Mouse (Mus musculus): Measurements from ENCODE around the gene Sync. TPM values are rescaled to one million over a fixed set of nuclear protein-coding genes. Genes with fewer than 3 reads are reported as not detected.

The Sync gene
- polyA plus RNA-seq, 1 experiment from 2014 or later: 2.3 TPM

Small RNA genes lying within 50 kb of the gene (microRNA-seq; reads per million reads assigned to microRNA genes)
- not detected for gene Gm22994

Other genes with a start within 250 kb of the Sync start
- gene Rnf19b, start 229.3 kb upstream of the Sync start, polyA plus RNA-seq (2015; fragmentation: Nextera tagmentation; extraction: Ambion mirVana): 5.4 and 7.7 TPM in 2 replicates
- 0.35 and 1.6 TPM in 2 replicates for gene Tmem54, start 182.1 kb upstream of the Sync start, polyA plus RNA-seq (2015; fragmentation: Nextera tagmentation; extraction: Ambion mirVana)
- 0.68 and 1.2 TPM in 2 replicates for gene Hpca, start 165.6 kb upstream of the Sync start, polyA plus RNA-seq (2015; fragmentation: Nextera tagmentation; extraction: Ambion mirVana)
- 12.2 and 12.3 TPM in 2 replicates for gene Fndc5, start 150.6 kb upstream of the Sync start, polyA plus RNA-seq (2015; fragmentation: Nextera tagmentation; extraction: Ambion mirVana)
- gene S100pbp, start 97.9 kb upstream of the Sync start, polyA plus RNA-seq (2015; fragmentation: Nextera tagmentation; extraction: Ambion mirVana): 10.8 and 13.2 TPM in 2 replicates
- 40.8 and 48.8 TPM in 2 replicates for gene Yars, start 97.9 kb upstream of the Sync start, polyA plus RNA-seq (2015; fragmentation: Nextera tagmentation; extraction: Ambion mirVana)
- 1.4 and 3.1 TPM in 2 replicates for gene C77080, start 26.2 kb upstream of the Sync start, polyA plus RNA-seq (2015; fragmentation: Nextera tagmentation; extraction: Ambion mirVana)
- gene Rbbp4, start 47.8 kb downstream of the Sync start, polyA plus RNA-seq (2015; fragmentation: Nextera tagmentation; extraction: Ambion mirVana): 262 and 276 TPM in 2 replicates
- gene Zbtb8os, start 48.1 kb downstream of the Sync start, polyA plus RNA-seq (2015; fragmentation: Nextera tagmentation; extraction: Ambion mirVana): 33.1 and 43.1 TPM in 2 replicates
- gene Zbtb8a, start 90.5 kb downstream of the Sync start, polyA plus RNA-seq (2015; fragmentation: Nextera tagmentation; extraction: Ambion mirVana): 11.0 and 13.1 TPM in 2 replicates
- 5.8 and 6.2 TPM in 2 replicates for gene Zbtb8b, start 153.2 kb downstream of the Sync start, polyA plus RNA-seq (2015; fragmentation: Nextera tagmentation; extraction: Ambion mirVana)
- gene Bsdc1, start 174.0 kb downstream of the Sync start, polyA plus RNA-seq (2015; fragmentation: Nextera tagmentation; extraction: Ambion mirVana): 23.1 and 27.2 TPM in 2 replicates
- not detected in 2 replicates for gene Tssk3, start 203.4 kb downstream of the Sync start, polyA plus RNA-seq (2015; fragmentation: Nextera tagmentation; extraction: Ambion mirVana)
- 0.27 TPM in 1 of 2 replicates, not detected in the other for gene Fam229a, start 203.6 kb downstream of the Sync start, polyA plus RNA-seq (2015; fragmentation: Nextera tagmentation; extraction: Ambion mirVana)
- gene Marcksl1, start 226.0 kb downstream of the Sync start, polyA plus RNA-seq (2015; fragmentation: Nextera tagmentation; extraction: Ambion mirVana): 283 and 352 TPM in 2 replicates

Data from heart, embryonic 15.5 days (tissue).